Mouse (Mus musculus): Measurements from ENCODE around the gene Itga7.

DNA sequence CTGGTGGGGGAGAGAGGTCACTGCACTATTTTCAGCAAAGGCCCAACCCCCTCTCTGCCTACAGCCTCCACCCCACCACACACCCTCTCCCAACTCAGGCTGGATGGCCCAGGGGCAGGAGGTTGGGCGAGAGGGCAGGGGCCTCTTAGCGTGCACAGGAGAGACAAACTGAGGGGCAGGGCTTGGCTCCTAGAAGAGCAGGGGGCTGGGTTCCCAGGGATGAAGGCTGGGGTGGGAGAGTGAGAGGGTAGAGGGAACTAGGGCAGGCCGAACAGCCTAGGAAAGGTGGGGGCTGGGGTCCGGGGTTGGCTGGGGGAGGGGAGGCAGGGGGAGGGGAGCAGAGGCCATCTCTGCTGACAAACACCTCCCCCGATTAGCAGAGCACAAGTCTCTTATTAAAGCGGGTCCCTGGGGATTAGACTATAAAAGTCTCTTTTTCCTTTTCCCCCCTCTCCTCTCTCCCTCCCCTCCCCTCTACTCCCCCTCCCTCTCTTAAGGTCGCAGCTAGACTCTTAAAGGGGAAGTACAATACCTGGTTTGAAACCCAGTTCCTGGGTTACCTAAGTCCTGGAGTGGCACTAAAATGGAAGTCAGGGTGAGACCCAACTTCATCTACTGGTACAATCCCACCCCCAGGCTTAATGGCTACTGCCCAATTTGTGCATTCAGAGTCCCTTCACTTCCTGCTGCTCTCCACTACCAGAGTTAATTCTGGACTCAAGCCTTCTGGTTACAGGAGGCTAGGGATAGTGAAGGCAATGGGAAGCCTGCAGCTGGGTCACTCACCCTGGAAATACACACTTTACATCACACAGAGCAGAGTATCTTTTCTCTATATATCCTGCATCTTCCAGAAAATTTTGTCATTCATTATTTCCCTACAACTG lies 44.4 kb upstream of the Itga7 start:
- TF ChIP-seq USF1 (IDR thresholded peaks at IDR 0.05; ENCODE audit: low read depth, low read length) (no peak), POLR2AphosphoS5 (IDR thresholded peaks at IDR 0.05; ENCODE audit: borderline replicate concordance, low read depth, low read length) (no peak)
